Mouse (Mus musculus) cerebellum, adult 11-12 months (tissue): ENCODE measurements at regions not wholly inside any gene's neighbourhood (a gene's known extent, or its start where the extent isn't known, plus 50 kb on each side); places are given as distances from the start of the nearest gene placed in this dataset.

Experiments
- DNase-seq: peaks from one replicate; pipeline ENCODE4 v3.0.0; 2022

- DNase-seq = no peak
Measured at GRCm38 (mm10) chr3:134115007-134115406, 121.3 kb upstream of the Cxxc4 start.

GRCm38 (mm10) chr3:134118898-134119297 is 117.4 kb upstream of the Cxxc4 start:
- DNase-seq = no peak

- DNase-seq = no peak
Measured at GRCm38 (mm10) chr3:134124982-134125381, 111.3 kb upstream of the Cxxc4 start.

- DNase-seq = no peak
Measured at GRCm38 (mm10) chr3:134130412-134130811, 105.9 kb upstream of the Cxxc4 start.

- DNase-seq = no peak
Measured at GRCm38 (mm10) chr3:134145251-134145650, 91.0 kb upstream of the Cxxc4 start.

GRCm38 (mm10) chr3:134145935-134146334 is 90.3 kb upstream of the Cxxc4 start:
- DNase-seq = no peak

- DNase-seq = no peak
Measured at GRCm38 (mm10) chr3:134146373-134147224, 89.7 kb upstream of the Cxxc4 start.

- DNase-seq = no peak
Measured at GRCm38 (mm10) chr3:134162288-134162687, 74.0 kb upstream of the Cxxc4 start.

- no peak for DNase-seq
Measured at GRCm38 (mm10) chr3:134169922-134170321, 66.4 kb upstream of the Cxxc4 start.

GRCm38 (mm10) chr3:134172357-134172756 is 63.9 kb upstream of the Cxxc4 start:
- DNase-seq = no peak

- DNase-seq = no peak
Measured at GRCm38 (mm10) chr3:134178491-134179054, 57.7 kb upstream of the Cxxc4 start.

- DNase-seq = no peak
Measured at GRCm38 (mm10) chr3:134184042-134184441, 52.2 kb upstream of the Cxxc4 start.
